Mouse (Mus musculus) E14TG2a.4 (cell line): ENCODE measurements around the gene Wdpcp.

Experiments used
- CTCF ChIP-seq: conservative IDR thresholded peaks from 2 replicates; pipeline ENCODE4 v1.5.1; 2014; ENCODE audit warnings: low read length
- NANOG ChIP-seq: IDR thresholded peaks from 2 replicates; pipeline ENCODE4 v1.6.1; 2014; ENCODE audit warnings: borderline replicate concordance, low read length, mixed read lengths
- POU5F1 ChIP-seq: IDR thresholded peaks from 2 replicates; pipeline ENCODE4 v1.6.1; 2014; ENCODE audit warnings: low read length, borderline replicate concordance

DNA sequence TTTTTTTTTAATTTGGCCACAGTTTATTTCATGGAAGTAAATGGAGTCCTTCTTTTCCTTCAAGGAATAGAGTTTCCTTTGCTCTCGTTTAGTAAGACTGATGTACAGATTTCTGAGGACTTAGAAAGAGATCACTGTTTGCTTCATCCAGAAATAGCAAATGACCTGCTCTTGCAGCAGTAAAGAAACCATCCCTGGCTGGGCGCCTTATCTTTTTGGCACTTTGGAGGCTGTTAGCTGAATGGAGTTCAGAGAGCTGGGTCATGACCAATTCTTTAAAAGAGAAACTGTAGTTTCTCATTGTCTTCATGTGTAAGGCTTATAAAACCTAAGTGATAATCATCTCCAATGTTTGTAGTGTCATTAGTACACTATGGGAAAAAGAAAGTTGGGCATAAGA, 67.5 kb downstream of the Wdpcp start:
- TF ChIP-seq CTCF (no peak), POU5F1 (no peak), NANOG (no peak)
